Mouse (Mus musculus): ENCODE results near the gene Elf2.
"Not testable (repeated sequence)": the region's sequence is repeated elsewhere in the genome, so short reads cannot be mapped to it uniquely, and the experiment has no call there.

Gene Elf2

GRCm38 (mm10) chr3:51233918-51234751, 106.3 kb downstream of the Elf2 start:
- peak; percentile 53 for DNase-seq (ENCODE audit: low read depth, low spot score)

GRCm38 (mm10) chr3:51233474-51233873, 107.0 kb downstream of the Elf2 start:
- DNase-seq (ENCODE audit: low read depth, low spot score), result no peak

GRCm38 (mm10) chr3:51232205-51232910, 108.1 kb downstream of the Elf2 start:
- DNase-seq (ENCODE audit: low read depth, low spot score), result no peak

GRCm38 (mm10) chr3:51231499-51231898, 109.0 kb downstream of the Elf2 start:
- DNase-seq (ENCODE audit: low read depth, low spot score), result no peak

- no peak for DNase-seq (ENCODE audit: low read depth, low spot score)
Observed at GRCm38 (mm10) chr3:51230886-51231285, 109.6 kb downstream of the Elf2 start.

- DNase-seq (ENCODE audit: low read depth, low spot score), result no peak
Observed at GRCm38 (mm10) chr3:51230146-51230835, 110.2 kb downstream of the Elf2 start.

- no peak for DNase-seq (ENCODE audit: low read depth, low spot score)
Observed at GRCm38 (mm10) chr3:51229226-51229625, 111.2 kb downstream of the Elf2 start.

- DNase-seq (ENCODE audit: low read depth, low spot score), result peak; percentile 71
Observed at GRCm38 (mm10) chr3:51228821-51229205, 111.7 kb downstream of the Elf2 start.

- no peak for DNase-seq (ENCODE audit: low read depth, low spot score)
Observed at GRCm38 (mm10) chr3:51228038-51228820, 112.2 kb downstream of the Elf2 start.

GRCm38 (mm10) chr3:51226601-51227000, 113.9 kb downstream of the Elf2 start:
- no peak for DNase-seq (ENCODE audit: low read depth, low spot score)

GRCm38 (mm10) chr3:51225979-51226378, 114.5 kb downstream of the Elf2 start:
- no peak for DNase-seq (ENCODE audit: low read depth, low spot score)

GRCm38 (mm10) chr3:51225226-51225750, 115.2 kb downstream of the Elf2 start:
- DNase-seq (ENCODE audit: low read depth, low spot score), result no peak

GRCm38 (mm10) chr3:51224363-51225225, 115.9 kb downstream of the Elf2 start, which contains the start of gene Noct:
TSS of gene Noct (plus strand) at chr3:51224447.
- peak; percentile 67 for DNase-seq (ENCODE audit: low read depth, low spot score)

- no peak for DNase-seq (ENCODE audit: low read depth, low spot score)
Observed at GRCm38 (mm10) chr3:51223556-51223955, 116.9 kb downstream of the Elf2 start.

- DNase-seq (ENCODE audit: low read depth, low spot score), result no peak
Observed at GRCm38 (mm10) chr3:51222834-51223460, 117.5 kb downstream of the Elf2 start.

- DNase-seq (ENCODE audit: low read depth, low spot score), result no peak
Observed at GRCm38 (mm10) chr3:51222302-51222701, 118.2 kb downstream of the Elf2 start.

- no peak for DNase-seq (ENCODE audit: low read depth, low spot score)
Observed at GRCm38 (mm10) chr3:51221847-51222246, 118.6 kb downstream of the Elf2 start.

- no peak for DNase-seq (ENCODE audit: low read depth, low spot score)
Observed at GRCm38 (mm10) chr3:51220846-51221245, 119.6 kb downstream of the Elf2 start.

- no peak for DNase-seq (ENCODE audit: low read depth, low spot score)
Observed at GRCm38 (mm10) chr3:51219213-51219612, 121.2 kb downstream of the Elf2 start.

- DNase-seq (ENCODE audit: low read depth, low spot score), result not testable (repeated sequence)
Observed at GRCm38 (mm10) chr3:51218385-51218784, 122.1 kb downstream of the Elf2 start.
